Mouse (Mus musculus): Measurements from ENCODE around the gene Pask.

DNA sequence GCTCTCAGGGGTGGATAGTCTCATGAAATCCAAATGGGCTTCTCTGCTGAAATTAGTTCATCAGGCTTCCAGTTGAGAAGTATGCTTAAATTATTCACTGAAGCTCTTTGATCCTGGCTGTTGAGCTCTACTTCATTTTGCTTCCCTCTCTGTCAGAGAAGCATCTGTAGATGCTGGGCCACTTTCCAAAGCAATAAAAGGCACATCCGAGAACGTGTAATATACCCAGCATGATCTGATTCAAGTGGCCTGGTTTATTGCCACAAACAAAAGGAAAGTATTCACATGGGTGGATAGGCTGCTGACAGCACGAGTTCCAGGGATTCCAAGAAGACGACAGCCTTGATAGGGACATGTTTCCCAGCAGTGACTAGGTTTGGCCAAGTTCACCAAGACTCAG, 6.4 kb upstream of the Pask start:
- TF ChIP-seq CTCF (IDR thresholded peaks at IDR 0.05; ENCODE audit: low read depth, low read length), result no peak
- no peak for TF ChIP-seq EP300 (IDR thresholded peaks at IDR 0.05; ENCODE audit: insufficient read depth, low read depth, low read length)

Measured in ES-Bruce4 (cell line).